Mouse (Mus musculus) heart, embryonic 12.5 days (tissue): ENCODE measurements around the gene Mvd. TPM values are rescaled to one million over a fixed set of nuclear protein-coding genes. Genes with fewer than 3 reads are reported as not detected.

ENCODE experiments used
- ATAC-seq: fragments of 200-750 bp; cut with Nextera tagmentation; 2 replicates; pipeline ENCODE4 v1.8.0; 2017; ENCODE audit warnings: moderate TSS enrichment, moderate library complexity; ENCODE audit not compliant: insufficient number of reproducible peaks, low FRiP score
- H3K27ac ChIP-seq: fragments of 300-500 bp; sonication (generic); 2 replicates; pipeline ENCODE4 v1.5.1; 2016; ENCODE audit warnings: mild to moderate bottlenecking, moderate library complexity; ENCODE audit not compliant: poor library complexity, severe bottlenecking
- H3K27me3 ChIP-seq: fragments of 300-500 bp; sonication (generic); replicated peaks from 2 replicates; pipeline ENCODE4 v1.6.1; 2016; ENCODE audit warnings: mild to moderate bottlenecking, moderate library complexity
- H3K36me3 ChIP-seq: fragments of 300-500 bp; sonication (generic); 2 replicates; pipeline ENCODE4 v1.6.1; 2016; ENCODE audit warnings: mild to moderate bottlenecking, moderate library complexity
- H3K4me1 ChIP-seq: fragments of 300-500 bp; sonication (generic); replicated peaks from 2 replicates; pipeline ENCODE4 v1.6.1; 2016; ENCODE audit warnings: mild to moderate bottlenecking
- H3K4me2 ChIP-seq: fragments of 300-500 bp; sonication (generic); 2 replicates; pipeline ENCODE4 v1.6.1; 2016; ENCODE audit warnings: mild to moderate bottlenecking, moderate library complexity
- H3K4me3 ChIP-seq: fragments of 300-500 bp; sonication (generic); 2 replicates; pipeline ENCODE4 v1.5.1; 2016; ENCODE audit warnings: mild to moderate bottlenecking
- H3K9ac ChIP-seq: fragments of 300-500 bp; sonication (generic); 2 replicates; pipeline ENCODE4 v1.6.1; 2016; ENCODE audit warnings: mild to moderate bottlenecking, moderate library complexity
- H3K9me3 ChIP-seq: fragments of 300-500 bp; sonication (generic); replicated peaks from 2 replicates; pipeline ENCODE4 v1.6.1; 2016; ENCODE audit warnings: mild to moderate bottlenecking, moderate library complexity
- WGBS: fragments of 180-500 bp; shearing (Covaris S2); methylation state at CpG from one replicate; pipeline ENCODE4 v1.1.7; 2016; 5-methylcytosine and 5-hydroxymethylcytosine counted together
- polyA plus RNA-seq: library from polyadenylated mRNA; unstranded; fragments of >200 nt; fragmentation: Nextera tagmentation; extraction: Ambion mirVana; gene quantifications from 2 replicates; pipeline ENCODE4 v1.2.1, GENCODE M21; 2016

Gene Mvd
- polyA plus RNA-seq, 1 experiment from 2014 or later = 22.8 TPM

DNA sequence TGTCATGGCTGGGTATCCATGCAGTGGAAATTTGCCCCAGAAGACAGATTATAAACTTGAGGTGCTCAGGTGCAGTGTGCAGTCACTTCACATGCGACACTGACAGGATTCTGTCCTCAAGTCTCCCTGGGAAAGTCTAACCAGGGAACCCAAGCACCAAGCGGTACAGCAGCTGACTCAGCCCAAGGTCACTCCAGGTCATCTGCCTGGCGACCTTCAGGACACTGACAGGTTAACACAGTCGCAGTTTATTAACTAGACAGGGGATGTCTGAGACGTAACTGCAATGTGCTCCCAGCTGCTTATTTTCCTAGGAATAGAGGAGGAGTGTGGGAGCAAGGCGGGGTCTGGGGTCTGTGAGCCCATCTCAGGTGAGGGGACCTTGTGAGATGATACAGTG, 26.2 kb upstream of the Mvd start:
- ATAC-seq = no peak
- H3K27me3 ChIP-seq = no peaks in the 10 kb centered on the region
- H3K4me1 ChIP-seq = peaks cover 14% of the 10 kb centered on the region
- H3K36me3 ChIP-seq = peaks cover 70% of the 10 kb centered on the region
- no peak overlapping the region for H3K4me2 ChIP-seq
- H3K9ac ChIP-seq = no peak overlapping the region
- no peak overlapping the region for H3K4me3 ChIP-seq
- H3K9me3 ChIP-seq = no peaks in the 10 kb centered on the region
- no peak overlapping the region for H3K27ac ChIP-seq
- WGBS = 70% methylated on average over 6 of the region's 6 CpGs

DNA sequence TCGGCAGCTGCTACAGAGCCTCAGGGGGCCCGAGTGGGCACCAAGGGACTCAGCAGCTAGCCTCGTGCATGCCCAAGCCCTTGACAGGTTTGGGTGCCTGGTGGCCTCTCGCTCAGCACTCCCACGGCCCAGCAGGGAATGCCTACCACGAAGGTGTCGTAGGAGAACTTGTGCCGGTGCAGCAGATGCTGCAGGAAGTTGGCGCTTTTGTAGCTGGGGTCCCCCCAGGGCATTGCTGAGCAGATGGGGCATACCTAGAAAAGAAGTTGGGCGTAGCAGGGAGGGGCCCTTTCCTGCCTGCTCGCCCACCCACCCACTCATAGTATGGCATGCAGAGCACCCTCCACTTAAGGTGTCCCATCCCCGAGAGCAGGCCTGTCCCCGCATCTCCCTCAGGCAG, 24.6 kb upstream of the Mvd start:
- no peaks in the 10 kb centered on the region for H3K27me3 ChIP-seq
- H3K27ac ChIP-seq = no peak overlapping the region
- WGBS = 87% methylated on average over 13 of the region's 13 CpGs
- H3K9me3 ChIP-seq = no peaks in the 10 kb centered on the region
- H3K36me3 ChIP-seq = peaks cover 58% of the 10 kb centered on the region
- no peak overlapping the region for H3K4me2 ChIP-seq
- H3K4me1 ChIP-seq = peaks cover 22% of the 10 kb centered on the region
- no peak overlapping the region for H3K4me3 ChIP-seq
- no peak overlapping the region for H3K9ac ChIP-seq
- no peak for ATAC-seq

DNA sequence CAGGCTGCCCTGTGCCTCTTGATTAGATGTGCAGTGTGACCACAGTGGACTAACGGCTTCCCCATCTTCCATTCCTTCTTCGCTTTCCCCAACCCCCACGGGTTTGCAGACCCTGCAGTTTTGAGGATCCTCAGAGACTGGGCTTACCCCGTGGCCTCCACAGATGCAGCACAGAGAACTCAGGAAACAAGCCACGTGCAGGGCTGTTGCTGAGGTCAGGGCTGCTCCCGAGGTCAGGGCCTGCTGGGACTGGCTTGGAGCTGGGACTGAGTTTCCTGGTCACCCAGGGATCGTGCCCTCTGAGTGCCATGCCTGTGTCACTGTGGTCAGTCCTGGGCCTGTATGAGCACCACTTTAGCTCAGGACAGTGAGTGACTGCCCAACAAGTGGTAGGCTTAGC, 21.8 kb upstream of the Mvd start:
- ATAC-seq = no peak
- Histone ChIP-seq H3K9me3 (no peaks in the 10 kb centered on the region), H3K36me3 (peaks cover 44% of the 10 kb centered on the region), H3K27ac (no peak overlapping the region), H3K27me3 (peaks cover 25% of the 10 kb centered on the region), H3K4me3 (no peak overlapping the region), H3K4me2 (no peak overlapping the region), H3K4me1 (peaks cover 50% of the 10 kb centered on the region), H3K9ac (no peak overlapping the region)
- WGBS = 55% methylated on average over 7 of the region's 7 CpGs

DNA sequence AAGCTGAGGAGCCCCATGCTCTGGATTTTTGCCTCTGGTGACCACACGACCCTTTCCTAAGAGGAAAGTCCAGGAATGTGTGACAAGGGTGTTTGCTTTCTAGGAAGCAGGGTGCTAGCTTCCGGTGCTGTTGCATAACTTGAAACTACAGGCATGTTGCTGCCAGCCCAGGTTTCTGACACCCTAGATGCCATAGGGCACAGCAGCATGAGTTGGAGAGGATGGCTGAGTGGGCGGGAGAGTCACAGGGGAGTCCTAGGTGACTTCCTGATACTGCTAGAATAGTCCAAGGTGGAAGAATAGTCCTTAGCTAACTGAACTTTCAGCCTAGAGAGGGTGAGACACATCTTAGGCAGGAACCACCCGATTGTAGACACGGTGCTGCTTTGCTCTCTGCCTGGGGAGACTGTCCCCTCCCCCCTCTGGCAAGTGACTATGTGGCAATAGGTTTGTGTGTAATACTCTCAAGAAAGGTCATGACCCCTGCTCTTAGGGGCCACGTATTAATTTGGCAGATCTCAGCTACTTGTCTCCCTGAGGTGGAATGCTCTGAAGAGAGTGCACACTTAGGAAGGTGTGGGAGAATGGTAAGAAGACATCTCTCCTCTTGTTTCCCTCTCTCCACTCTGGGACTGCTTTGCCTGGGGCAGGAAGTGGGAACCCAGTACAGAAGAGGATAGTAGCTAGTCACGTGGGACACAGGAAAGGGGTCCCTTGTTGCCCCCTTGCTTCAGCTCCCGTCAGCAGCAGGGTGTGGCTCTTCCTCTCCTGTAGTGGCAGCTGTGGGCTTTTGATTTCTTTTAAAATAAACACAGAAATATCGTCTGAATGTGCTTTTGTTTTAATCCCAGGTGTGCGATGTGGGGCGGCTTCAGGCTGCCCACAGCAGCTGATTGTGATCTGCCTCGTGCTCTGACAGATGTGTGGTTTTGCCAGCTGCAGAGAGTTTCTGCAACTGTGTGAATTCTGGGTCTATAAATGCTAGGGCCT, 20.7 kb upstream of the Mvd start:
- Histone ChIP-seq H3K4me3 (no peak overlapping the region), H3K4me1 (peaks cover 55% of the 10 kb centered on the region), H3K4me2 (no peak overlapping the region), H3K36me3 (peaks cover 36% of the 10 kb centered on the region), H3K27me3 (peaks cover 33% of the 10 kb centered on the region), H3K27ac (no peak overlapping the region), H3K9me3 (no peaks in the 10 kb centered on the region), H3K9ac (no peak overlapping the region)
- 44% methylated on average over 12 of the region's 12 CpGs for WGBS
- no peak for ATAC-seq

DNA sequence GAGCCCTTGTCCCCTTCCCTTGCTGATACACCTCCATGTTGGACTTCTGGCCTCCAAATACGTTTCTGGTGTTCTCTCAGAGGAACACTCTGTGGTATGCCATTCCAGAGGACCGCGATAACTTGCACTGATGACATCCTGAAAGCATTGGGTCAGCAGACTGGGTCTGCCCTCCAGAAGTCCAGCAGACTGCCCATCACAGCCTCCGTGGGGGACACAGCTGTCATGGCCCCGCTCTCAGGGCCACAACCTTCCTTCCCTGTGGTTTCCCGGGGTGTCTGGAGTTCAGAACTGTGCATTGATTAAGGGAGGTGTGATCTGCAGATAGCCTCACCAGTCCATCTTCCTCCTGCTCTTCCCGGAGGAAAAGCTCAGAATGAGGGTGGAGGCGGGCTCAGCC, 19.3 kb upstream of the Mvd start:
- Histone ChIP-seq H3K9ac (no peak overlapping the region), H3K4me1 (peaks cover 59% of the 10 kb centered on the region), H3K36me3 (peaks cover 22% of the 10 kb centered on the region), H3K27me3 (peaks cover 41% of the 10 kb centered on the region), H3K4me2 (no peak overlapping the region), H3K9me3 (no peaks in the 10 kb centered on the region), H3K4me3 (no peak overlapping the region), H3K27ac (no peak overlapping the region)
- no peak for ATAC-seq
- WGBS = 60% methylated on average over 8 of the region's 8 CpGs

DNA sequence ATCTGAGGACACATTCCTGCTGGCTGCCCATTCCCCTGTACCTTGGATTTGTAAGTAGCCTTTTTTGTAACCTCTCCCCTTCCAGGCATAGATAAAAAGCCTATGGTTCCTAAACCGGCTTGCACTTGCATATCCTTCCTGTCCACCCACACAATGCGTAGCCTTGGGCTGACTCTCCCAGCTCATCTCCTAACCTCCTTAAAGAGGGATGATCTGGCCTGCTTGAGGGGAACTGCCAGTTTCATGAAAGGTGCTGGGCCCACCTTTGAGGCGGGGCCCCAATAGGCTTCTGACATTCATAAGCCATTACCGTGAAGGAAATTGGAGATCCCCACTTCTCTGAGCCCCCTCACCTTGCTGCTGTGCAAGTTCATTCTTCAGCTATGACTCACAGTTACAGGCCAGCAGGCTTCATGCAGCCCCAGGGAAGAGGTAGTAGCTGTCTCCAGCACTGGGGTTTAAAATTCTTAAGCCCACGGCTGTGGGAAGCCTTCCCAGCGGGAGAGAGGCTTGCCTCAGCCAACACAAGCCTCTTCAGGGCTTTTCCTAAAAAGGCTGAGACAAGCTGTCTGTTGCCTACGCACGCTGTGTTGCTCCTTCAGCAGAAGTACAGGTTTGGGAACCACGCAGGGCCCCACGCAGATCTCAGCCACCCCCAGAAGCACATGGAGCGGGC, 18.4 kb upstream of the Mvd start:
- Histone ChIP-seq H3K27me3 (peaks cover 43% of the 10 kb centered on the region), H3K4me3 (no peak overlapping the region), H3K27ac (no peak overlapping the region), H3K9me3 (no peaks in the 10 kb centered on the region), H3K36me3 (peaks cover 13% of the 10 kb centered on the region), H3K9ac (no peak overlapping the region), H3K4me1 (peaks cover 64% of the 10 kb centered on the region), H3K4me2 (no peak overlapping the region; the same call in 1 of the 2 replicates)
- 64% methylated on average over 11 of the region's 11 CpGs for WGBS
- no peak for ATAC-seq

DNA sequence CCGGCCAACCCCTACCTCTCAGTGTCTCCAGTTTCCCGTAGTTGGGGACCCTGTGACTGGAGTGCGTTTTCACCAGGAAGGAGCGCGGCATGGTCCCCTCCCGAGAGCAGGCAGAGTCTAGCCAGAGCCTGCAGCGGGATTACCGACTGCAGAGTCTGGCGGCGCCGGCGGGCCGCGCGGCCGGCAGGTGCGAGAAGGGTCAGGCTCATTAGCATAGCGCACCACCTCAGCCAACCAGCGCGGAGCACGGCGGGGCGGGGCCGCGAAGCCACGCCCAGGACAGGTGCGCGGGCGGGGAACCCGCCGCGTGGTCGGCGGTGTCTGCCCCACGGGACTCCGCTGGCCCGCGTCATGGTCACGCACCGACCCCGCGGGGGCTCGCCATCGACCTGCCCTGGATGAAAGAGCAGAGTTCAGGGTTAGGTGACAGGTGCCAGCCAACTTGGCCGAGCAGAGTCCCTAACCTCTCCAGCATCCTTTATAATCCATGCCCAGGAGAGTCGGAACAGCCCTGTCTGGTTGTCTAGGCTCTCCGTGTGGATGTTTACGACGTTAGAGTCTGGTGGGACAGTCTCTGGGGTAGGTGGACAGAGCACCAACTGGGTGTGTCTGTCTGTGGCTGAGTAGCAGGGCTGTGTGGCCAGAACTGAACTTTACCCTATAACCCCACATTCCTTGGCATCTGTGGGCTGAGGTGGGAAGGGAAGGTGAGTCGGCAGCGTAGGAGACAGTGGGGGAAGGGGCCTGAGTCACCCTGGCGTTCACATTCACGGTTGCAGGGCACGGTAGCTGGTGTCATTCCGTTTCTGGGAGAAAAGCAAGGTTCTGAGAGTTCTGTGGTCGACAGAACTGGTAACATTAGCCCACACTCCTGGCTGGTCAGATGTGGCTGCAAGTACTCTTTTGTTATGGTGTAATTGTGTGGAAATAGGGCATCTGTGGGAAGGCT, 17.6 kb upstream of the Mvd start, which contains the start of gene Snai3:
Gene Snai3, minus strand, starts transcription at position 210 of the 949 bp plus-strand sequence.
- H3K36me3 ChIP-seq = peaks cover 6% of the 10 kb centered on the region; the same call in 1 of the 2 replicates
- no peak within 1 kb of the TSS for H3K27ac ChIP-seq
- H3K27me3 ChIP-seq = peaks cover 47% of the 10 kb centered on the region
- peak within 1 kb of the TSS; percentile 73 for H3K4me2 ChIP-seq
- WGBS = 6% methylated on average over 56 of the region's 56 CpGs
- peak within 1 kb of the TSS; percentile 40 for H3K4me3 ChIP-seq
- H3K9ac ChIP-seq = peak within 1 kb of the TSS; percentile 56
- peak; percentile 62 for ATAC-seq
- H3K9me3 ChIP-seq = no peaks in the 10 kb centered on the region
- H3K4me1 ChIP-seq = peaks cover 64% of the 10 kb centered on the region

DNA sequence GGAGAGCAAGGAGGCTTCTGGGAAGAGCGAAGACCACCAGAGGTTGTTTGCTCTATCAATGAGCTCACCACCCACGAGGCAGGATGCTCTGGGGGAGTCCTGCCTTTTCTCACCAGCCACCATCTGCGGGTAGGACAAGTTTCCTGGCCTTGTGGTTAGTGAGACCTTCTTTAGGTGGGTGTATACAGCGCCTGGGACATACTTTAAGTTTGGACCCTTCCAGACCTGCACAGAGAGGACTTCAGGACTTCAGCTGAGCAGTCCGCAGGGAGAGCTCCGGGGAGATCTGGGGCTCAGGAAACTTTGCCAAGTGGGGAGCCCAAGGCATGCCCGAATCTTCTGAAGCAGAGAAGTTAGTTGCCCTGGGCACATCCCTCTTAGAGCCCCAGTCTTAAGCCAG, 16.8 kb upstream of the Mvd start:
- no peaks in the 10 kb centered on the region for H3K9me3 ChIP-seq
- peak overlapping the region; percentile 40 for H3K4me3 ChIP-seq
- 23% methylated on average over 7 of the region's 7 CpGs for WGBS
- H3K4me1 ChIP-seq = peaks cover 62% of the 10 kb centered on the region
- H3K4me2 ChIP-seq = peak overlapping the region; percentile 73
- peak overlapping the region; percentile 56 for H3K9ac ChIP-seq
- H3K27me3 ChIP-seq = peaks cover 47% of the 10 kb centered on the region
- H3K36me3 ChIP-seq = no peaks in the 10 kb centered on the region
- ATAC-seq = no peak
- H3K27ac ChIP-seq = no peak overlapping the region

DNA sequence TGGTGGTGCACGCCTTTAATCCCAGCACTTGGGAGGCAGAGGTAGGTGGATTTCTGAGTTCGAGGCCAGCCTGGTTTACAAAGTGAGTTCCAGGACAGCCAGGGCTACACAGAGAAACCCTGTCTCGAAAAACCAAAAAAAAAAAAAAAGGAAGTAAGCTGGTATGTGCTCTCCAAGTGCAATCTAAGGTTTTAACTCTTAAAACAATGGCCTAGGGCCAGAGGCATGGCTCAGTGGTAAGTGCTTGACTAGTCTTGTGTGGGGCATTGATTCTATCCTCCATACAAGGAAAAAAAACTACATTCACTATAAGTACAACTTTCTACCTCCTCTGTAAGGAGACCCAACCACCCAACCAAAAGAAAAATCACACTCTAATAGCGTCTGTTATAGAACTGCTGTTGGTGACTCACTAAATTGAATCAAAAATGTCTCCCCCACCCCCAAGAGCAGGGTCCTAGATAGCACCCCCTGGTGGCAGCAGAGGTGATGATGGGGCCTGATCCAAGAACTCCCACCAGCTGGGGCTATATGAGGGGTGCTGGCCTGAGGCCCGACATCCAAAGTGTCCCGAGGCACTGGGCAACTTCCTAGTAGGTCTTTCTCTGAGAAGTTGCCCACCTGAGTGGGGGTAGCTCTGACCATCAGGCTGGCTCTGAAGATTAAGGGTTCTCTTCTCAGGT, 16.1 kb upstream of the Mvd start:
- Histone ChIP-seq H3K4me2 (no peak overlapping the region; the same call in 1 of the 2 replicates), H3K27me3 (peaks cover 47% of the 10 kb centered on the region)
- 55% methylated on average over 6 of the region's 6 CpGs for WGBS

DNA sequence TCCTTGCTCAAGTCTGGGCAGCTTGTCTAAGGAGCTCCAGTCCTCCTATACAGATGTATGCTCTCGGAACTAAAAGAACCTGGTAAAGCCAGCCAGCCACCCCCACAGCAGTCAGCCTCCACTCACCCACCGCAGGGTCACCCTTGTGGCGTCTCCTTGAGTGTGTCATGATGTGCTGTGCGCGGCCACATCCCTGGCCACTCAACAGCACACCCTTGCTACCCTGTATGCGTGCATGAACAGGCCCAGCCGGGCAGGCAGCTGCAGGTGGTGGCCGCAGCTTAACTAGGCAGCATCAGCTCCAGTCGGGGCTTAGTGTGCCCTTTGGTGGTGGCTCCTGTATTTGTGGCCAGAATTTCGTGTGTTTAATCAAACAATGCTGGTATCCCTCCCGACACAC, 13.9 kb upstream of the Mvd start:
- Histone ChIP-seq H3K4me3 (no peak overlapping the region), H3K36me3 (no peaks in the 10 kb centered on the region), H3K9me3 (no peaks in the 10 kb centered on the region), H3K27ac (no peak overlapping the region), H3K9ac (0 out of 2 replicates have a peak overlapping the region, but pooled peaks have one; percentile 19), H3K4me1 (peaks cover 50% of the 10 kb centered on the region), H3K4me2 (no peak overlapping the region), H3K27me3 (peaks cover 42% of the 10 kb centered on the region)
- 65% methylated on average over 11 of the region's 11 CpGs for WGBS
- ATAC-seq = no peak

More for the DNA sequence above, 16.1 kb upstream of the Mvd start:
- Histone ChIP-seq H3K4me1 (peaks cover 58% of the 10 kb centered on the region), H3K9ac (no peak overlapping the region), H3K9me3 (no peaks in the 10 kb centered on the region), H3K27ac (no peak overlapping the region), H3K4me3 (no peak overlapping the region), H3K36me3 (no peaks in the 10 kb centered on the region)
- no peak for ATAC-seq
